ENCODE assay signal across 8 mouse cellular contexts in genomic region chr5:40952901-40953595, GRCm38 (mm10).
DNase-seq lines count a peak whose midpoint lies in the region; ATAC-seq and TF ChIP-seq lines count a peak whose summit lies in the region.

No protein-coding gene starts in this region.

- under 1% methylated on average over 4 of the region's 4 CpGs for WGBS in forebrain, postnatal 0 days
- 2% methylated on average over 4 of the region's 4 CpGs for WGBS in intestine, embryonic 14.5 days

- DNase-seq in gastrocnemius, adult 2 months = peak; percentile 16
- DNase-seq in gastrocnemius, postnatal 25 days = no peak
- DNase-seq in cerebellum, adult 11 months = peak; percentile 43
- peak; percentile 89 for DNase-seq in forebrain, postnatal 0 days
- DNase-seq in intestine, embryonic 14.5 days (ENCODE audit: low spot score) = peak; percentile 69
- peak; percentile 73 to 75 for DNase-seq in left cerebral cortex, adult 2 months (ENCODE audit: extremely low spot score in 1 of 2, low spot score in 2 of 2)
- peak; percentile 71 for DNase-seq in mesoderm, embryonic 11.5 days (ENCODE audit: low read depth, low spot score)
- DNase-seq in splenic B cell, adult 2 months (ENCODE audit: low read depth, low spot score) = peak; percentile 18

- 0 out of 2 replicates have a peak, but pooled peaks cover 2% of the 10 kb centered on the region for H3K9me3 ChIP-seq in forebrain, postnatal 0 days (ENCODE audit: low read length)
- H3K9me3 ChIP-seq in intestine, embryonic 14.5 days (ENCODE audit: control insufficient read depth, low read length) = no peaks in the 10 kb centered on the region

- H3K4me2 ChIP-seq in forebrain, postnatal 0 days (ENCODE audit: low read depth) = no peak overlapping the region
- H3K4me2 ChIP-seq in intestine, embryonic 14.5 days (ENCODE audit: low read length) = no peak overlapping the region

- intact Hi-C loops in gastrocnemius, adult 2 months (cut with DNase I) = no loop called here
- intact Hi-C loops in left cerebral cortex, adult 2 months (cut with DNase I) = loop anchor here (1.0 to 10.0 kb wide), 5 partner anchors 671 to 1308 kb away; no protein-coding TSS in a partner anchor

- H3K4me3 ChIP-seq in gastrocnemius, adult 2 months = no peak overlapping the region
- no peak overlapping the region for H3K4me3 ChIP-seq in forebrain, postnatal 0 days (ENCODE audit: low read depth, low read length)
- no peak overlapping the region for H3K4me3 ChIP-seq in intestine, embryonic 14.5 days (ENCODE audit: low read depth, low read length)
- H3K4me3 ChIP-seq in left cerebral cortex, adult 2 months = no peak overlapping the region

- no peak overlapping the region for H3K9ac ChIP-seq in forebrain, postnatal 0 days
- H3K9ac ChIP-seq in intestine, embryonic 14.5 days (ENCODE audit: low read length) = no peak overlapping the region

- ATAC-seq in forebrain, postnatal 0 days = peak; percentile 98
- ATAC-seq in intestine, embryonic 14.5 days (replicated peaks; ENCODE audit: low FRiP score, low TSS enrichment, low read depth) = peak; percentile 88; the same call in 1 of the 2 replicates

- H3K27me3 ChIP-seq in forebrain, postnatal 0 days (ENCODE audit: insufficient read depth, low read length) = no peaks in the 10 kb centered on the region
- no peaks in the 10 kb centered on the region for H3K27me3 ChIP-seq in intestine, embryonic 14.5 days (replicated peaks; ENCODE audit: control insufficient read depth, insufficient read depth, low read length)
- no peaks in the 10 kb centered on the region for H3K27me3 ChIP-seq in splenic B cell, adult 2 months (ENCODE audit: control insufficient read depth, insufficient read depth, low read length, poor library complexity, severe bottlenecking)

- no peak overlapping the region for H3K27ac ChIP-seq in gastrocnemius, adult 2 months
- H3K27ac ChIP-seq in forebrain, postnatal 0 days (ENCODE audit: low read depth, low read length) = no peak overlapping the region
- no peak overlapping the region for H3K27ac ChIP-seq in intestine, embryonic 14.5 days (ENCODE audit: low read depth)
- no peak overlapping the region for H3K27ac ChIP-seq in left cerebral cortex, adult 2 months

- peak; percentile 67 for TF ChIP-seq CTCF in gastrocnemius, adult 2 months (IDR thresholded peaks at IDR 0.05)
- peak; percentile 96 for TF ChIP-seq CTCF in forebrain, postnatal 0 days (IDR thresholded peaks at IDR 0.05; ENCODE audit: low read depth)
- TF ChIP-seq CTCF in left cerebral cortex, adult 2 months (IDR thresholded peaks at IDR 0.05) = peak; percentile 87

- no peaks in the 10 kb centered on the region for H3K4me1 ChIP-seq in forebrain, postnatal 0 days (ENCODE audit: insufficient read depth)
- no peaks in the 10 kb centered on the region for H3K4me1 ChIP-seq in intestine, embryonic 14.5 days (replicated peaks; ENCODE audit: control insufficient read depth, insufficient read depth, low read length)

- H3K36me3 ChIP-seq in forebrain, postnatal 0 days (ENCODE audit: insufficient read depth) = no peaks in the 10 kb centered on the region
- no peaks in the 10 kb centered on the region for H3K36me3 ChIP-seq in intestine, embryonic 14.5 days (ENCODE audit: control insufficient read depth, insufficient read depth, low read length)
- no peaks in the 10 kb centered on the region for H3K36me3 ChIP-seq in splenic B cell, adult 2 months (ENCODE audit: control insufficient read depth, insufficient read depth, low read length, poor library complexity, severe bottlenecking)
